Mouse (Mus musculus): Measurements from ENCODE around the gene Dusp18.

Gene Dusp18

DNA sequence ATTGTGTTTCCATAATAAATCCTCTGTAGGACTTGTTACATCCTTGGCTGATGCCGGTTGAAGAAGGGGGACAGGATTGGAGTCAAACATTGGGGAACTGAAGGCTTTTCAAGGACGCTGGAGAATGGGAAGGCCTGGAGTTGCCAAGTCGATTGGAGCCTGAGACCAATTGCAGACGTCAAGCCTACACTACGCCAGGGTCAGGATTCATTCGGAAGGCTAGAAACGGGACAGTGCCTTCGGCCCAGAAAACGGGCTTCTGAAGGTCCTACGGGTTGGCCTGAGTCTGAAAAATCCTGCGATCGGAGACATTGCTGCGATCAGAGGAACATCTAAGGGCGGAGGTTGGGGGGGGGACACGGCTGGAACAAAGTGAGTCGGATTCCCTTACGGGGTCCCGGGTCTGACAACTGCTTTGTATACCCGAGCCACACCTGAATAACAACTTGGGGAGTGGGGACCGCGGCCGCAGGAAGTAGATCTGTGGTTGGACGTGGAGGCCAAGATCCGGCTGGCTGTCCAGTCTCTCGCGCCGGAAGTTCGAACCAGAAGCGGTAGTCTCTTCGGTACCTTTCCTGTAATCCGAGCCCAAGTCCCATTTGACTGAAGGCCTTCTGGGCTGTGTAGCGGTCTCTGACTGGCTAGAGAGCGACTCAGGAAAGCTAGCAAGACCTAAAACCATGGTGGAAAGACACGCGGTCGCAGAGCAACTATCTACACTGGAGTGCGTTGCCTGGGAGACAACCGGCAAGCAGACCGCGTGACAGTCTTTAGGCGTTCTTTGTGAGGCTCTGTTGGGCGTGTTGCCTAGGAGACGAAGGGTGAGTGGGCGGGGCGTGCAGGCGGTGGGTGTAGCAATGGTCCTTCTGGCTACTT, at the start of gene Dusp18, which contains the start of gene 4921536K21Rik:
TSS of gene Dusp18 (plus strand) at position 835 of the 876 bp plus-strand sequence.
TSS of gene 4921536K21Rik (minus strand) at position 693 of the 876 bp plus-strand sequence.
- peak; percentile 95 for DNase-seq (ENCODE audit: low spot score in 2 of 2)

DNA sequence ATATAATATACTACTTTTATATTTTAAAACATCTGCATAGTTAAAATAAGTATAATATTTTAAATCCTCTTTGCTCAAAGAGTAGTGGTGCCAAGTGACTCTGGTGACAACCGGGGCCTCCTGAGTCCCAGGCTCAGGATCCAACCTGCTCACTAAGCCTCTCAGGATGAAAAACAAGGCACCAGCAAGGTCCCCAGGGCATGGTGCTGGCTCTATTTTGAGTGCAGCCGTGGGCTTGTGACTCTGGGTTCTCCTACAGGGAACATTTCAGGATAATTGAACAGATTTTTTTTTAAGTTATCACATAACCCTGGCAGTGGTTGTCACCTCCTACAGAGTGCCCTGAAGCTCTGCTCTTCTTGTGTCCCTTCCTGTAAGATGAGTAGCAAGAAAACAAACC, 48.7 kb upstream of the Dusp18 start:
- no peak for DNase-seq (ENCODE audit: low spot score in 2 of 2)

DNA sequence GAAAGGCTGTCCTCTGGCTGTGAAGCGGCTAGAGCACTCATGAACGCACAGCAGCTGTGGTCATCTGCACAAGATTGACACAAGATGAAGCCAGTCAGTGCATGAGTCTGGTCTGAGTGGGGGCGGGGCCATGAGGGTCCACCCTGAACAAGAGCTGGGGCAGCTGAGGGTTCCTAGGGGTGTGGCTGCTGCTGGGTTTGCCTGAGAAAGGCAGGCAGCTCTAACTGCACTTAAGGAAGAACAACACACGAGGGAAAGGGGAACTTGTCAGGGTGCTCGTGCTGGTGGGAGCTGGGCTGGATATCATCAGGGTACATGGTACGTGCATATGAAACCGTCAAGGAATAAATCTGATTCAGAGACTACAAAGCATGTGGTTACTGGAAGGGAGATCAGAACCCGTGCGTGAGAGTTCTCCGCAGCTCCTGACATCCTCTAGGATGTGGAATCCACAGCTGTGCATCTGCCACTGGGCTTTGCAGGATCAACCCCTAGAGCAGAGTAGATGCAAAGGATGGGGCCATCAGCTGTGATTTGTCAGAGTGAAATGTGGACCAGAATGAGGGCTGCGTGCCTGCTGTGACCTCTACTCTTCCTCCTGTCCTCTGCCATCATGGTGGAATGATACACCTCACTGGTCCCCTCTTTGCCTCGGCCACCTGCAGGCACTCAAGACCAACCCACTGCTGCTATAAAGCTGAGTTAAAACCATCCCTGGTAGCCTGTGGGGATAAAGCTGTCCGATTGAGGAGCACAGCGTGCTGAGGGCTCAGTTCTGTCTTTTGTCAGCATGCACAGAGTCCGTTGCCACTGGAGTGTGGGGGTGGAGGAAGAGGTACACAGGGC, 45.3 kb upstream of the Dusp18 start:
- DNase-seq (ENCODE audit: low spot score in 2 of 2) = no peak

DNA sequence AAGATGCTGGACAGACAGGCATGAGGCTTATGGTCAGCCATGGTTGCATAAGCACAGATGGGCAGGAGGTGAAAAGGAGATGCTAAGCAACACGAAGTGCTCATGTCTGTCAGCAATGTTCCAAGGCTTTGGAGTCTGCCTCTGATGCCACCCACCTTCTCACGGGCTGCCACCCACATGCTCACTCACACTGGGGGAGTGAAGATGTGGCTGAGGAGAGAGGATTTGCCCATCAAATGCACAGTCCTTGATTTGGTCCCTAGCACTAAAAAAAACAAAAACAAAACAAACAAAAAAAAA, 44.8 kb upstream of the Dusp18 start:
- no peak for DNase-seq (ENCODE audit: low spot score in 2 of 2)

DNA sequence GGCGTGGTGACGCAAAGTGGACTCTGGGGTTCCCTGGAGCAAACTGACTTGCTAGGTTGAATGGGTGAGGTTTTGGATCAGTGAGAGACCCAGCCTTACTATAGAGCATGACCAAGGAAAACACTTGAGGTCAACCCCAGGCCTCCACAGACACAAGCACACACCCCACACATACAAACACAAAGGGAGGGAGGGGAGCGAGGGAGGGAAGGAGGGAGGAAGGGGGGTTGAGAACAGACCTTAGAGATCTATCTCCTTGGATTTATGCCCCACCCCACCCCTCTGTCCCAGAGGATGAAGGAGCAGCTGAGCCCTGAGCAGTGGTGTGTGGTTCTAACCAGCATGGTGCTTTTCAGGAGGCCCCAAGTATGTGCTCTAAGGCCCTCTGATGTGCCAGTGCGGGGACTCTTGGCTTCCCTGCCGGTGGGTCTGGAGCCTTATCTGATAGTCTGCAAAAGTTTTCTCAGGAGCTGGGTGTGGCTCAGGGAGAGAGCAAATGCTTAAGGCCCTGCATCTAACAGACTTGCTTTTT, 44.2 kb upstream of the Dusp18 start:
- DNase-seq (ENCODE audit: low spot score in 2 of 2) = no peak

DNA sequence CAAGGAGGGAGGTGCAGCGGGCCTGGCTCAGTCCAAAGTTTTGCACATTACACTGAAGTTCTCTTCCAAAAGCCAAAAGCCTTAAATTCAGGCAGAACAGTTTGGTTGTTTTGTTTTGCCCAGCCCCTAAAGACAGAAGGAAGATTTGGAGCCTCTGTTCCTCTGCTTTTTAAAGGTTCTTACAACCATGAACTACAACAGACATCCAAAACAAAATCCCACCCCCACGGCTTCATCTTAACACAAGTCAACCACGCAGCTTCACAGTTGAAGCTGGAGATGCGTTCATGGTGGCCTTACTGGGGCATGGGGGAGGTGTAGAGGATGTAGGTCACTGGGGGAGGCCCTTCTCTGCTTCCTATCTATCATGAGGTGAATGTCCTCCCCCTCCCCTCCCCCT, 43.2 kb upstream of the Dusp18 start:
- no peak for DNase-seq (ENCODE audit: low spot score in 2 of 2)

DNA sequence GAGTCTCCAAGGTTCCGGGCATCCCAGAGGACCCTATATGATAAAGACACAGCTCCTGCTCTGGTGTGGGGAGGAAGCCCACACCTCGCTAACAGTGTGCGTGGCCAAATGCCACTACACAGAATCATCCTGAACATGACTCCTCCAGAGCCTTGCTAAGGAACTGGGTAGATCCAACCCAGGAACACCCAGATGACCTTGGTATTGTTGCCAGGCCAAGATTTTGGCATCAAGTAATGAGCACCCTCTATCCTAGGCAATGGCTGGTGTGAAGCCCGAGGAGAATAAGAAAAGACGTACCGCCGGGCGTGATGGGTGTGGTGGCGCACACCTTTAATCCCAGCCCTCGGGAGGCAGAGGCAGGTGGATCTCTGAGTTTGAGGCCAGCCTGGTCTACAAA, 42.0 kb upstream of the Dusp18 start:
- DNase-seq (ENCODE audit: low spot score in 2 of 2) = no peak

DNA sequence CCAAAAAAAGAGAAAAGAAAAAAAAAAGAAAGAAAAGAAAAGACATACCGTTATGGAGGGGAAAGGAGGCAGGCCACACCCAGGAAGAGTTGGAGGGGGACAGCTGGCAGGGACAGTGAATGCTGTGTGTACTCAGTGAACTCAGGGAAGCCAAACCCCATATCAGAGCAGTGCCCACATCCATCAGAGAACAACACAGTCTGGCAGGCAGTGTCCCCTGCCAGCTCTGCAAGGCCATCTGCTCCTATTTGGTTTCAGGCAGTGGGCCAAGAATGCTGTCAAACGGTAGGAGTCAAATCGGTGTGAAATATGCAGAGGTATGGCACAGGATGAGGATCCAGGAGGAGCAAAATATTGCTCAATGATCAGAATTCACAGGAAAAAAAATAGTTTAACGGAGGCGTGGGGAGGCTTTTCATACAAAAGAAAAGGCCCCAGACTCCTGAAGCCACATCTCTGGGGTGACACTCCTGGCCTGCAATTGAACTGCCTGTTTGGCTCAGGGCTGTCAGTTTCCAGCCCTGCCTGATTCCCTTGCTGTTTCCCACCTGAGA, 41.5 kb upstream of the Dusp18 start:
- DNase-seq (ENCODE audit: low spot score in 2 of 2) = no peak

DNA sequence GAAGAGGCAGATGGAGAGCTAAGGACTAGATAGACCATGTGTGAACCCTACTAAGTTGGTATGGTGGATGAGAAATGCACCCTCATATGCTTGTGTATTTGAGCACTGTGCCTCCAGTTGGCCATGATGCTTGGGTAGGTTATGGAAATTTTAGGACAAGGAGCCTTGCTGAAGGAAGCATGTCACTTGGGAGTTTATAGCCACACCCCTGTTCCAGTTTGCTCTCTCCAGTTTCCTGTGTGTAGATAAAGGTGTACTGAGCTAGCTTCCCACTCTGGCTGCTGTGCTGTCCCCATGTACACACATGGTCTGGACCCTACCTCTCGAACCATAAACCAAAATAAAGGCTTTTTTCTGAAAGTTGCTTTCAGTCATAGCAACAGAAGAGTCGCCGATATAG, 40.9 kb upstream of the Dusp18 start:
- DNase-seq (ENCODE audit: low spot score in 2 of 2) = no peak

DNA sequence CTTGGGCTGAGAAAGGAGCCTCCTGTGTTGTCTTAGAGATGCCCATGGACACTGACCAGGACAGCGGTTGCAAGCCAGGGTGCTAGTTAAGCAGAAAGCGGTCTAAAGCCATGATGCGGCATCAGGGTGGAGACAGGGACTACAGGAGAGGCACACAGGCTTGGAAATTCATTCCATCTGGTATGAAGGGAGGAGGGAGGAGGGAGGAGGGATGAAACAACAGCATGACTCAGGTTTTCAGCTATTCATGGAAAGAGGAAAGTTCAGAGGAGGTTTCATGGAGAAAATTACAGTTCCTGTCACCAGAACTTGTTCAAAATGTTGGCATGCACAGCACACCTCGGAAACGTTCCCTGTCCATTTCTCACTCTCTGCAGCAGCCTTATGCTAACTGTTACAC, 39.2 kb upstream of the Dusp18 start:
- no peak for DNase-seq (ENCODE audit: low spot score in 2 of 2)

DNA sequence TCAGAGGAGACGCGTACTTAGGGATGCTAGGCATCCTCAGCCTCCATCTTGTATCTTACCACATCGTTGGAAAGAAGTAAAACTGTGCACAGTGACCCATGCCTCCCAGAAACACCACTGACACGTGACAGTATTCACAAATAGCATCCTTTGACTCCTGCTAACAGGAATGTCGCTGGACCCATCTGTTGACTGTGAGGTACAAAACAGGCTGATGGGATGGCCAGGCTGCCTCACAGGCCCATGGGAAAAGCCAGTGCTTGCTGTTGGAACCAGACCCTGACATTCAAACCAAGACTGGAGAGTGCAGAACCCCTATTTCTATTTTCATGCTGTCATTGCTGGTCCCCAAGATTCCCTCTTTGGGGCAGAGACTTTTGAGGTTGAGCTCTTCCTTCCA, 37.1 kb upstream of the Dusp18 start:
- DNase-seq (ENCODE audit: low spot score in 2 of 2) = no peak

DNA sequence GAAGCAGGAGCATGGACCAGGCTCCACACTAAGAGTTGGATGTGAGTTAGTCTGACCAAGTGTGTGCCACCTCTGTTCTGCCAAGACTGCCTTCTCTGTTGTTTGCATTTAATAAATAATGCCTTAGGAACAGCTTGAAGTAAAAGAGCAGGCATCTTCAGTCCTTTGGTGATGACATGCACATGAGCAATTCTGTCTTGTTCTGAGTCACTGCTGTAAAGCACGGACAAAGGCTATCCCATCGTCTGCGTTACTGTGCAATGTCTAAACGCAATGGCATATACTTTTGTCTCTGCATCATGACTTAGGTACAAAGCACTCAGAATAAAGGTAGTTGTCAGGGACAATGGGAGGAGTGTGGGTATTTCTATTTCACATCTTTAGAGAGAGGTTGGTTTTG, 35.3 kb upstream of the Dusp18 start:
- DNase-seq (ENCODE audit: low spot score in 2 of 2) = no peak

DNA sequence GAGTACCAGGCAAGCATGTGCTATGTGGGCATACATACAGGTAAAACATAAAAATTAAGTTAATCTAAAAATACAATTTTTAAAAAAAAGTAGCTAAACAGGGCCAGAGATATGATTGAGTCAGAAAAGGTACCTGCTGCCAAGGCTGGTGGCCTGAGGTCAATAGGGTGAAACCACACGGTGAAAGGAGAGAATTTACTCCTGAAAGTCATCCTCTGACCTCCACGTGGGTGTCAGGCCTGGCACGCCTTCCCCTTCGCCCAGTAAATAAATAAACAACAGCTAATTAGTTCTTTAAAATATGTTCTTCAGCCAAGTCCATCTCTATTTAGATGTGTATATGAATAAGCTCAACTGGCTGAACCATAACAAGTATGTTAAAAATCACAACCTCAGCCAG, 34.7 kb upstream of the Dusp18 start:
- no peak for DNase-seq (ENCODE audit: low spot score in 2 of 2)

DNA sequence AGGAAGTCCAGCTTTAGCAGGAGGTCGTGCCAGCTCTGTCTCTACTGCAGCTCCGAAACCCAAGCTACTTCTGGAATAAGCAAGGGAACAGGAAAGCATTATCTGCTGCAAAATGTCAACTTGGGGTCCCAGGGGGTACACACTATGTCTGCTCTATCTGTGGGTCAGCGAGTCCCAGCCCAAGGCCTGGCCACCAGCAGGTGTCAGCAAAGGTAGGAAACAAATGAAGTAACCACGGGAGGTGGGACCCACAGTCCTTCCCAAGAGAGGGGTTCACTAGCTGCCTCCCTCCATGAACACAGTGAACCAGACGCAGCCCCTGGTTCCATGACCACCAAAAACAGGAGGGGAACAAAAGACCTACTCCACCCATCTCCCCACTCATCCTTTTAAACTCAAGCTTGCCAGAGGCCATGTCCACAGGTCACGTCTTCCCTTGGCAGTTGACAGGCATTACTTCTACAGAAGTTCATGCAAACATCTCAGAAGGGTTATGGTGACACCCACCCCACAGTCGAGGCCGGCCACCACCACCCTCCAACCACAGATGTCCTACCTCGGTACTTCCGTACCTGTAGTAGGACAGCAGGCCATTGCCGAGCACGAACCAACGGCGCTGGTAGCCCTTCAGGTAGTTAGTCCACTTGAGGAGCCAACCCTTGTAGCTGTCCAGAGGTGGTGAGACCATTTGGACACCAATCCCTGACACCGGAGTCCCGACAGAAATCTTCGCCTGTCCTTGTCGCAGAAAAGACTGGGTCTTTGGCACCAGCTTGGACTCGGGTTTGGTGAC, 32.2 kb upstream of the Dusp18 start:
- DNase-seq (ENCODE audit: low spot score in 2 of 2) = no peak

DNA sequence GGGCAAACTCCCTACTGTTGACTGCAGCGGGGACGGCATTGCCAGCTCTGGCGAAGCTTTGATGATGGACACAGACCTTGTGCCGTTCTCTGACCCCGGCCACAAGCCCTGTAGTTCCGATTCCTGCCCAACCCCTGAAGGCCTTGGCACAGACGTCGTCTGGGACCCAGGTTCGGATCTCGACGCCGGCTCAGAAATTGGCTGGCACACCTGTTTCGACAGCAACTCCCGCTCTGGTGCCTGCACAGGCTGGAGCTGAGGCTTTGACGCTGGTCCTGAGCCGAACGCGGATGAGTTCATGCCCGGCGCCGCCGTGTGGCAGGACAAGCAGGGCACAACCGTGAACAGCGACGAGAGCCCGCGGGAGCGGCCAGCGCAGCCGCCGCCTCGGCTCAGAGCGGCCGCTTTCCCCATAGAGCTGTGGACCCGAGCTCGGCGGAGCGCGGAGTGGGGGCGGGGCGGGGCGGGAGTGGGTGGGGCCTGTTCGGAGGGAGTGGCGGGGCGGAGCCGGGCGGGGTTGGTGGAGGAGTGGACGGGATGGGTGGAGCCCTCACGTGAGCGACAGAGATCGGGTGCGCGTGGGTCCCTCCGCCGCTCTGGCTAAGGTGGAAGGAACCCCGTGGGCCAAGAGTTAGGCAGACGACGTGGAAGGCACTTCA, 31.5 kb upstream of the Dusp18 start, which contains the start of gene Osbp2:
TSS of gene Osbp2 (minus strand) at position 450 of the 659 bp plus-strand sequence.
- DNase-seq (ENCODE audit: low spot score in 2 of 2) = peak; percentile 27 to 56

DNA sequence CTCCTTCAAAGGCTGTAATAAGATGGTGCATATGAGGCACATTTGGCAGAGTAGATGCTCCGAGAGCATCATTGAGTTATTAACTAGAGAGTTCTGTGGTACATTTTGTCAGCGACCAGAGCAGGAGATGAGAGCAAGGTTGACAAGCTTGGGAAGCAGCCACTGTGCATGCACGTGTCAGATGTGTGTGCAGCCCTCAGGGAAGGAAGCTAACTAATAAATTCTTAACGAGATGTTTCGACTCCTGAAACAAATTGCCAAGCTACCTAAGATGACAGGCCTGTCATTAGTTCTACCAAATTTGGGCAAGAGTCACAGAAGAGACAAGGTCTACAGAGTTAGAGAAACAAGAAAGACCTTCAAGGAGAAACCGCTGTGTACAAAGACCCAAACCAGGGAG, 30.7 kb upstream of the Dusp18 start:
- DNase-seq (ENCODE audit: low spot score in 2 of 2) = no peak

DNA sequence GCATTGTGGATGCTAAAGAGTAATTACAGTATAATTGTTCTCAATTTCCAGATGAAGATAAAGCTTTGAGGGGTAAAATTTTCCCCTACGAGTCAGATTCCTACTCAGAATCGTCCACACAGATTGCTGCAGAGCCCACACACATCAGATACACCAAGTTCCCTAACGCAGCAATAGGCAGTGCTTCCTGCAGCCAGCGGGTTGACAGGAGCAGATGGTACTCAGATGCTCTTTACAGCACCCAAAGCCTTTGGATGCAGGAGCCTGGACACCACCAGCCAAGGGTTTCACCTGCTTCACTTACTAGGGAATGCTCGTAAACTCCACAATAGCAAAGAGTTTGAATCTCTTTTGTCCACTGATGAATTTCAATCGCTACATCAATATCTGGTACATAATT, 18.6 kb upstream of the Dusp18 start:
- no peak for DNase-seq (ENCODE audit: low spot score in 2 of 2)

DNA sequence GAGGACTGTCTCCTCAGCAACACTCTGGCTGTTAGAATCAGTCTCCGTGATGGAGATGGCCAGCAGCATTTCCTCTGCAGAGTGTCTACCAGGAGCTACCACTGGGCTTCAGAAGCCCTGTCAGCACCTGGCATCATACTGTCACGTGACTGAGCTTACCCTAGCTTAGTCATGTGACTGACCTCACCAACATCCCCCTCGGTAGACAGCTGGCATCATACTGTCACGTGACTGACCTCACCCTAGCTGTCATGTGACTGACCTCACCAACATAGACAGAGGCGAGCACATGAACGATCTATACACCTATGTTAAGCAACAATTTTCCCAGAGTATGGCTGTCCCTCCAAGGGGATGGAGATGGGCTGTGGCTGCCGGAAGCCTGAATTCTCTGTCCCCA, 16.4 kb upstream of the Dusp18 start:
- DNase-seq (ENCODE audit: low spot score in 2 of 2) = no peak

DNA sequence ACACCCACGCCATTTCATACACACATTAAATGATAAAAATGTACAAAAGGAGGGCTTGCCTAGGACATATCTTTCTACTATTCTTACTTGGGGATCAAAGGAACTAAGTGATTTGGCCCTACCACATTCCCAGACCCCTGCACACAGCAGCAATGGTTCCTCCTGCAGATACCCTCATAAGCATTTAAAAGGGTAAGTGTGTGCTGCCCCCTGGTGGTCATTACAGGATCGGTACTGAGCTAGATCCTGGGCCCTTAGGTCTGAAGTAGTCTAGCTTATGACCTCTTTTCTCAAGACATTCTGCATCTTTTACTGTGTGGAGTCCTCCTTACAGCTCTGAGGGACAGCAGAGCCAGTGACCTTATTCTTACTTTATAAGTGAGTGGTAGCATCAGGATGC, 15.2 kb upstream of the Dusp18 start:
- peak; percentile 55 to 74 for DNase-seq (ENCODE audit: low spot score in 2 of 2)

DNA sequence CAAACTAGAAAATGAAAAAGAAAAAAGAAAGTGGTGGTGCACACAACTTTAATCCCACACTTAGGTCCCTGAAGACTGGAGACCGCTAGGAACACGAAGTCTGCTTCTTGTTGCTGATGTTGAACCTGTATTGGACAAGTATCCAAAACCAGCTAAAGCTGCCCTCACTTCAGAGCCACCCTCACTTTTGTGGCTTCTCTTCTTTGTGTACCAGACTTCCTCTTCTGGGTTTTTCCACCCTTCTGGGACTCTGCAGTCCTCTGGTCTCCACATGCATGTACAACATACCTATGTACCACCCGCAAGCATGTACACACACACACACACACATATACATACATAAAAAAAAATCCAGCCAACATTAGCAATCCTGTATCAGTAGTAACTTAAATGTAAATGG, 11.3 kb upstream of the Dusp18 start:
- no peak for DNase-seq (ENCODE audit: low spot score in 2 of 2)

DNA sequence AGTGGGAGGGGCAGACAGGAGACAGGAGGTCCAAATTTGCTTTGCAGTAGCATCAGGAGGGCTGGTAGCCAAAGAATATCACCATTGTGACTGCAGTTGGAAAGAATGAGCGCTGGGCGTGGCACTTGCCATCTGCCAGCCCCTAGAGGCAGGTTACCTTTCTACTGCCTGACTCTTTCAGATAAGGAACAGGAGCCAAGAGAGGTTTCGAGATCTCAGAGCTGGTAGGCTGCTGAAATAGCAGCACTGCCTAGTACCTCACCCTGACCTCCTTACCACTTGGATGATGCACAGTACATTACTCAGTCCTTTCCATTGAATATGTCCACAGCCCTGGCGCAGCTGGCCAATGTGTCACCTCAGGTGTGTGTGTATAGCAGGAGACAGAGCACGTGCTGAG, 7.7 kb upstream of the Dusp18 start:
- no peak for DNase-seq (ENCODE audit: low spot score in 2 of 2)
